Mouse (Mus musculus) CD8-positive naive resting alpha-beta T cell, adult 2 months (primary cell): ENCODE measurements around the gene Lin52.

Source experiments
- DNase-seq, 2 experiments: peaks; one replicate each; pipeline ENCODE4 v3.0.0; 2022; ENCODE audit warnings: low read depth in 2 of 2, low spot score in 2 of 2

Gene Lin52

GRCm38 (mm10) chr12:84450718-84451646 is at the start of gene Lin52, which contains the start of gene Aldh6a1:
Gene Lin52 (plus strand): TSS chr12:84451422.
Gene Aldh6a1 (minus strand): TSS chr12:84451004.
- peak; percentile 93 to 94 for DNase-seq

DNA sequence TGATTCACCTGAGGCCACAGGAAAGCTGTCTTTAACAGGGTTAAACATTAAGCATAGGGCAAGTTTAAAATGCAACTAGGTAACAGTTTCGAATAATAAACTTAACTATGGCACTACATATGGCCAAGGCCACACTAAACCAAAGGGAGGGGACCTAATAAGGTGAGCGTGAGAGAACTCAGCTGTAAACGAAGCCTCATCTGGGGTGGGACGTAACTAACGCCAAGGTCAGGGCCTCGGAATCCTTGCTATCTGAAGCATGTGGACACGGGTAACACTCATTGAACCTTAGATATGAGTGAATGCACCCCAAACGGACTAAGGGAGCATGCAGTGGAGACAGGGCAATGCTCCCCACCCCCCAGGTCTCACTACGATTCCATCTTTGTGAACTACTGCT is 48.3 kb upstream of the Lin52 start:
- DNase-seq, result no peak

DNA sequence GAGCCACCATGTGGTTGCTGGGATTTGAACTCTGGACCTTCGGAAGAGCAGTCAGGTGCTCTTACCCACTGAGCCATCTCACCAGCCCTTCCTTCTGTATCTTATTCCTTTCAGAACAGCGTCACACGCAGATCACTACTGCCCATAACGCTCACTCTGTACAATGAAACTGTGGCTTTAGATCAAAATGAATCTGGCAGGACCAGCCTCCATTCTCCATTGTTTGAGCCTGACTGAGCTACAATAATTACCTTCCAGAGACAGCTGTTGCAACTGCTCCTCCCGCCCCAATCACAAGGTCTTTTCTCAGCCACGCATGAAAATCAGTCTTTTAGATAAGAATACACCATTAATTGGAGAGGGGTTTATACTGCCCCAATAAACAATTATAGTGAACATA is 46.7 kb upstream of the Lin52 start:
- no peak for DNase-seq

GRCm38 (mm10) chr12:84407259-84407658 is 44.0 kb upstream of the Lin52 start:
- DNase-seq, result no peak

DNA sequence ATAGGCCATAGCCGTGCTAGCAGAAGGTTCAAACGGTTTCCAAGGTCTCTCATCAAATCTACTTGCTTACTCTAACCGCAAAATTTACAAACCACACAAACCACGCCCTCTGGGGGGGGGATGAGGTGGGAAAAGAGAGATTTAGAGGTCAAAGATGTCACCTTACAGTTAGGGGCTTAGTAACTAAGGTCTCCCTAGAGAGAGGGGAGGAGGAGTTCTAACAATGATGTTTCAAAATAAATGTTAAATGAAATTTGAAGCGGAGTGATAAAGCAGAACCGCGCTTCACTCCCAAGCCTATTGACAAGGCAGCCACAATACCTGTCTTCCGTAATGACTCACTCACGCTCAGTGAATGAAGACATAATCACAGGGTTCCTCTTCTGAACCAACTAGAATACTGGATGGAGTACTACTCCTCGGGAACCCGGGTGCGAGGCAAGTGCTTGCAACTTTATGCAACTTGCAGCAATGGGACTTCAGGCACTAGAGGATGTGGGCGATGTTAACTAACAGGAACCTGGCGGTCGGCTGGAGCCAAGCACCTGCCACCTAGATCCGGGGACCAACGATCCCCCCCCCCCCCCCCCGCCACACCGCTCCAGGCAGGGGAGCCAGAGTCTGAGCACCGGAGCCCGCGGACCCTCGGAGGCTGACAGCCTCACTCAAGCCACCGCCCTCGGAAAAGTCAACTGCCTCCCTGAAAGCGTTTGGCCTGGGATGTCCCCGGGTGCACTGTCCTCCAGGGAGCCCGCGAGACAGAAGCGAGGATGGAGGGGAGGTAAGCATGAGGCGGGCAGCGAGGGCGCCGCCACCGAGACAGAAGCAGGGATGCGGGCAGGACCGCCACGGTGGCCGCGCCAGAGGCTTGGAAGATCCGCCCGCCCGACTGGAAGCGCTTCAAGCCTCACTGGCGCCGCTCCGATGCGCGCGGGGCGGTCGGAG is 43.1 kb upstream of the Lin52 start:
- peak; percentile 62 to 81 for DNase-seq

DNA sequence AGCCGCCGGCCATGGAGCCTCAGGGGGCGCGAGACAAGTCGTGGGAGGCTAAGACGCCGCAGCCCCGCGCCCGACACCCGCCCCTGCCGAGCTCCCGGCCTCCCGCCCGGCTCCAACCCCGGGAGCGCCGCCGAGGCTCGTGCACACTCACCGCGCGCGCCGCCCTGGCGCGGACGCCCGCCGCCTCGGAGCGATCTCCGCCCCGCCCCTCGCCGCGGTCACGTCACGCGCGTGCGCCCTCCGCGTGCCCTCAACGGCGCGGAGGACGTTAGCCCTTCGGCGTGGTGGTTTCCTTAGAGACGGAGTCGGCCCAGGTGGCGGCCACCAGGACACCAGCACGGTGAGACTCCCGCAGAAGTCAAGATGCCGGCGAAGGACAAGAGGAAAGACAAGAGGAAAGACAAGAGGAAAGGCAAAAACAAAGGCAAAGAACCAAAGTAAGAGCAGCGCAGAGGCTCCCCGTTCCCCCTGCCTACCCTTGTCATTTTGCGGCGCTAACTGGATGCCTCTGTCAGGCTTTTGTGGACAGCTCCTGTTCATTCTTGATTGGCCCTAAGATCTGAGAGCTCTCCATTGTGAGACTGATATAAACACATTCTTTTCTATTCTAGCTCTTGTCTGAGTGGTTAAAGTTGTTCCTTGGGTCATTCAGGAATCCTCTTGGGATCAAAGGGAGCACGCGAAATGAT is 42.3 kb upstream of the Lin52 start, which contains the start of the genes Entpd5 and Bbof1:
Gene Entpd5, minus strand, starts transcription at position 211 of the 689 bp plus-strand sequence.
Gene Bbof1, plus strand, starts transcription at position 253 of the 689 bp plus-strand sequence.
- peak; percentile 78 to 86 for DNase-seq

DNA sequence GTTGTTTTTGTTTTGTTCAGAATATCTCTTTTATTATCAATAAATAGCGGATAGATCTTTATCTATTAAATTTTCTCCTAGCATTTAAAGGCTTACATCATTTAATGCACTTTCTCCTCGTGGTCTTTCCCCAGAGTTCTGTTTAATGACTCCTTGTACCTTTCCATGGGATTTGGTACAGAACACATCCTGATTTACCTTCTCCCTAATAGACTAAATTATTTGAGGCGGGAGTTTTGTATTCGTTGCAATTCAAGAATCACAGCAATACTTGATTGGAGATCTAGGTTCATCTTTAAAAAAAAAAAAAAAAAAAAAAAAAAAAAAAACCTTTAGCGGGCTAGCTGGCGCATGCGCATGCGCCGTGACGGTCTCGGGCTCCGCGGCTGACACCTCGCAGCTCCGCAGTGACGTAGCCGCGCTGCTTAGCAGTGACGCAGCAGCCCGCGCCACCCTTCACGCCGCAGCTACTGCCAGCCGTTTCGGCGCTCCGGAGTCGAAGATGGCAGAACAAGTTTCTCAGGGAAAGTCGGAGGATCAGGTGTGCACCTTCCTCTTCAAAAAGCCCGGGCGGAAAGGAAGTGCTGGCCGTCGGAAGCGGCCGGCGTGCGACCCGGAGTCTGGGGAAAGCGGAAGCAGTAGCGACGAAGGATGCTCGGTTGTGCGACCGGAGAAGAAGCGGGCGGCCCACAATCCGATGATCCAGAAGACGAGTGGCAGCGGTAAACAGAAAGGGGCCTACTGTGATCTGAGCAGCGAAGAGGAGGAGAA is 34.2 kb upstream of the Lin52 start, which contains the start of gene Rnf113a2:
Gene Rnf113a2, plus strand, starts transcription at position 363 of the 771 bp plus-strand sequence.
- DNase-seq, result peak; percentile 79 to 81

DNA sequence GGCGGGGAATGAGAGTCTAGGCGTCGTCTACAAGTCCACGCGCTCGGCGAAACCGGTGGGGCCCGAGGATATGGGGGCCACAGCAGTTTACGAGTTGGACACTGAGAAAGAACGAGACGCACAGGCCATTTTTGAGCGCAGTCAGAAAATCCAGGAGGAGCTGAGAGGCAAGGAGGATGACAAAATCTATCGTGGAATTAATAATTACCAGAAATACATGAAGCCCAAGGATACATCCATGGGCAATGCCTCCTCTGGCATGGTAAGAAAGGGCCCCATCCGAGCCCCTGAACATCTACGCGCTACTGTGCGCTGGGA is 33.7 kb upstream of the Lin52 start:
- DNase-seq, result no peak

DNA sequence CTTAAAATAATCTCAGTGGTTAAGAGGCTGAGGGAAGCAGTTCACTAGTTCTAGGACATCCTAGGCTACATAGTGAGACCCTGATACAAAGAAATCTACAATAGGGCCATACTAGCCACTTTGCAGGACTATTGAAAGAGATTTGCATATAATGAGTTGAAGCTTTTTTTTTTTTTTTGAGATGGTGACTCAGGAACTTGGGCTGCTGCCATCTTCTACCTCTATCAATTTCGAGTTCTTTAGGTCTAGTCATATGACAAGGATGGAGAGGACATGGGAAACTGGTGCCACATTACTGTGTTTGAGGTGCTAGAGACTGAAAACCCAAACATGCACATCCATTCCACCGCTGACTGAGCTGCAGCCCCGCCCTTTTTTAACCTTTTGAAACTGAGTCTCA is 27.2 kb upstream of the Lin52 start:
- no peak for DNase-seq

- no peak for DNase-seq
These were observed 21.4 kb upstream of the Lin52 start for GRCm38 (mm10) chr12:84429825-84430224.

DNA sequence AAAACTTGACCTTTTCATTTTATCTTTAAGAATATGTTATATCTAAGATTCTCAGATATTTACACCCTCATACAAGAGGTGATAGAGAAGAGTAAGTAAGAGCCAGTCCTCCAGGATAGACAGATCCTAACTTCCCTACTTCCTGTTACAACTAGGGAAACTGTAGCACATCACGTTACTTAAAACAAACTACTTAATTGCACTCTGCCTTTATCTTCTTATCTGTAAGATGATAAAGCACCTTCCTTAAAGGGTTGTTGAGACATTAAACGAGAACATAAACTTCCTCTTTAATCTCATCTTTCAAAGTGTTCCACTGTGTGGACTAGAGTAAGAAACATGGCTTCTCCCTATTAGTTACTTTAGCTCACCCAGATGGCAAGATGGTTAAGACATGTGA is 12.5 kb upstream of the Lin52 start:
- no peak for DNase-seq

- no peak for DNase-seq
These were observed 8.7 kb upstream of the Lin52 start for GRCm38 (mm10) chr12:84442526-84442925.

GRCm38 (mm10) chr12:84447386-84447785 is 3.8 kb upstream of the Lin52 start:
- no peak for DNase-seq

DNA sequence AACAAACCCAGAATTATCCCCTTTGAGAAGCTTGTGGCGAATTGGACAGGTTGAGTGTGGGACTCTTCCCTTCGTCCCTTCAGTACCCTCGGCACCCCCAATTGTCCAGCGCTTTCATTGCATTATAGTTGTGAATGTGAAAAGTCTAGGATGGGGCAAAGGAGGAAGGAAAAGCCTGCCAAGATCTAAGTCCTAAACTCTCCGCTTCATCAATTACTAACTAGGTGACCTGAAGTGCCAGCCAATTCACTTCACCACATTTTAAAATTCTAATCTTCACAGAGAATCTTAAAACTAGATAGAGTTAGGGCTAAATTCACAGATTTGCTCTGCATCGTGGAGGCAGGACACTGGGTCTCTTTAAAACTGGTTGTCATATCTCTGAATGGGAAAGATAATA is 3.0 kb upstream of the Lin52 start:
- DNase-seq, result no peak

GRCm38 (mm10) chr12:84449887-84450286 is 1.3 kb upstream of the Lin52 start:
- DNase-seq, result no peak

DNA sequence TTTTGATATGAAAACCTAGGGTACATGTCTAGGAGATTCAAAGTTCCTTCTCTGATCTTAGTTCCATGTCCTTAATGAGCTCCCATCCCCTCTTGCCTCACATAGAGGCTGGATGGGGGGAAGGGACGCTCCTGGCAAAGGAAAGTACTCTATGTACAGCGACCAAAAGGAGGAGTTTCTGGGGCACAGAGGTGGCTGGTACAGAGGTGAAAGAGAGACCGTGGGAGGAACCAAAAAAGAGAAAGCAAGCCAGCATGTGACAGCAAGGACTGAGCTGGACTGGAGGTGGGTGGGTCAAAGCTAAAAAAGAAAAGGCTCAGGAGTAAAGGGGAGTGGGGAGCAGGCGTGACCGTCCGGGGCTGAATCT is 888 bp upstream of the Lin52 start:
- DNase-seq, result no peak

DNA sequence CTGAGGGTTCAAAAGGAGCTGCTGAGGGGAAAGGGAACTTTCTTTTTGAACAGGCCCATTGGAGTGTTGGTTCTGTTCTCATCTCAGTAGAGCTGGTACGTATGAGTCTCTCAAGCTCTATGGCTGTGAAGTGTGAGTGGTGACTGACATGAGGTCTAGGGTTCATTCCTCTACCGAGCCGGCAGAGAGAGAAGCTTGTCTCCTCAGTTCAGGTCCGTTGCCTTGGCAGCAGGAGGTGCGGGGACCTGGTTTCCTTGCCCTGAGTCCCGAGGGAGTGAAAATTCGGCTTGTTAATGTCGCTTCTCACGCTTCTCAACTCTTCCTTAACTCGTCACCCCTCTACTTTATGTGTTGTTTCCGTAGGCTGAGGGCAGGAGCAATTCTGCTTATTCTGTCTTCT is 579 bp downstream of the Lin52 start:
- peak in 1 of 2 experiments; percentile 2 for DNase-seq

- no peak for DNase-seq
These were observed 5.7 kb downstream of the Lin52 start for GRCm38 (mm10) chr12:84456911-84457310.

DNA sequence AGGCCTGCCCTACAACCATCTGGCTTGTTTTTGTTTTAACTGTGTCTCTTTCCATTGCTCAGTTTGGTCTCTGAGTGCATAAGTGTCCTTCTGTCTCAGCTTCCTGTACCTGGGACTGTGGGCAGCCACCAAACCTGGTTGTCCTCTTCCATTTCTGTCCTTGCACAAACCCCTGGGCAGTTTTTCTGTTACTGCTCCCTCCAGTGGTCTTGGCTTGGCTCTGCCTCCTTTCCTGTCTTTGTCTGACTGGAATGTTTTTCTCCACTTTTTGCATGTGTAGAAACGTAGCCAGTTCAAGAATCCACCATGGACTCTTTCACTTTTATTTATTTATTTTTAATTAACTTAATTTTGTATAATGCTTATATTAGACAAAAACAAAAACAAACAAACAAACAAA is 8.6 kb downstream of the Lin52 start:
- no peak for DNase-seq

- no peak for DNase-seq
These were observed 10.2 kb downstream of the Lin52 start for GRCm38 (mm10) chr12:84461416-84461815.
